Mouse (Mus musculus): ENCODE results near the gene Entpd3. TPM values are rescaled to one million over a fixed set of nuclear protein-coding genes. Genes with fewer than 3 reads are reported as not detected.

The Entpd3 gene
- polyA plus RNA-seq, 1 experiment from 2014 or later: not detected

- H3K9ac ChIP-seq (ENCODE audit: low read length): no peak overlapping the region
- H3K9me3 ChIP-seq (ENCODE audit: control insufficient read depth, low read length): peaks cover under 1% of the 10 kb centered on the region; the same call in 1 of the 2 replicates
- no peak for ATAC-seq (ENCODE audit: insufficient number of reproducible peaks, insufficient read depth, low FRiP score, low read depth)
- no peaks in the 10 kb centered on the region for H3K4me1 ChIP-seq (ENCODE audit: control insufficient read depth in 2 of 2, insufficient read depth in 2 of 2, low read length in 2 of 2)
- H3K27ac ChIP-seq (replicated peaks in 1 of 2; ENCODE audit: control insufficient read depth in 1 of 2, insufficient read depth in 1 of 2, low read depth in 2 of 2, low read length in 2 of 2): no peak overlapping the region
- 37% methylated on average over 10 of the region's 10 CpGs for WGBS
- H3K27me3 ChIP-seq (ENCODE audit: control insufficient read depth, insufficient read depth, low read length): no peaks in the 10 kb centered on the region
- no peak overlapping the region for H3K4me2 ChIP-seq (ENCODE audit: low read length)
- H3K4me3 ChIP-seq (ENCODE audit: control insufficient read depth in 1 of 2, insufficient read depth in 1 of 2, low read depth in 1 of 2, low read length in 2 of 2): no peak overlapping the region
- peaks cover 2% of the 10 kb centered on the region; the same call in 1 of the 2 replicates for H3K36me3 ChIP-seq (ENCODE audit: control insufficient read depth, insufficient read depth, low read length)
Observed at GRCm38 (mm10) chr9:120501191-120501902, 38.3 kb upstream of the Entpd3 start.

- 7% methylated on average over 8 of the region's 8 CpGs for whole genome bisulfite sequencing
Observed at GRCm38 (mm10) chr9:120502013-120502412, 37.6 kb upstream of the Entpd3 start.

GRCm38 (mm10) chr9:120504423-120504822 is 35.2 kb upstream of the Entpd3 start:
- no peak overlapping the region for H3K27ac ChIP-seq (replicated peaks in 1 of 2; ENCODE audit: control insufficient read depth in 1 of 2, insufficient read depth in 1 of 2, low read depth in 2 of 2, low read length in 2 of 2)
- H3K9ac ChIP-seq (ENCODE audit: low read length): no peak overlapping the region
- peaks cover 10% of the 10 kb centered on the region for H3K9me3 ChIP-seq (ENCODE audit: control insufficient read depth, low read length)
- no peak for ATAC-seq (ENCODE audit: insufficient number of reproducible peaks, insufficient read depth, low FRiP score, low read depth)
- H3K4me1 ChIP-seq (ENCODE audit: control insufficient read depth in 2 of 2, insufficient read depth in 2 of 2, low read length in 2 of 2): no peaks in the 10 kb centered on the region
- H3K27me3 ChIP-seq (ENCODE audit: control insufficient read depth, insufficient read depth, low read length): no peaks in the 10 kb centered on the region
- WGBS: 57% methylated on average over 2 of the region's 2 CpGs
- H3K4me3 ChIP-seq (ENCODE audit: control insufficient read depth in 1 of 2, insufficient read depth in 1 of 2, low read depth in 1 of 2, low read length in 2 of 2): no peak overlapping the region
- H3K4me2 ChIP-seq (ENCODE audit: low read length): no peak overlapping the region
- H3K36me3 ChIP-seq (ENCODE audit: control insufficient read depth, insufficient read depth, low read length): no peaks in the 10 kb centered on the region

More at GRCm38 (mm10) chr9:120502013-120502412, 37.6 kb upstream of the Entpd3 start:
- H3K4me2 ChIP-seq (ENCODE audit: low read length): peak overlapping the region; percentile 28; the same call in 1 of the 2 replicates
- no peaks in the 10 kb centered on the region for H3K27me3 ChIP-seq (ENCODE audit: control insufficient read depth, insufficient read depth, low read length)
- no peak for ATAC-seq (ENCODE audit: insufficient number of reproducible peaks, insufficient read depth, low FRiP score, low read depth)
- H3K9me3 ChIP-seq (ENCODE audit: control insufficient read depth, low read length): peaks cover 7% of the 10 kb centered on the region
- H3K9ac ChIP-seq (ENCODE audit: low read length): no peak overlapping the region
- H3K27ac ChIP-seq (replicated peaks in 1 of 2; ENCODE audit: control insufficient read depth in 1 of 2, insufficient read depth in 1 of 2, low read depth in 2 of 2, low read length in 2 of 2): no peak overlapping the region
- H3K4me3 ChIP-seq (ENCODE audit: control insufficient read depth in 1 of 2, insufficient read depth in 1 of 2, low read depth in 1 of 2, low read length in 2 of 2): no peak overlapping the region
- H3K4me1 ChIP-seq (ENCODE audit: control insufficient read depth in 2 of 2, insufficient read depth in 2 of 2, low read length in 2 of 2): no peaks in the 10 kb centered on the region
- no peaks in the 10 kb centered on the region for H3K36me3 ChIP-seq (ENCODE audit: control insufficient read depth, insufficient read depth, low read length)

- no peaks in the 10 kb centered on the region for H3K36me3 ChIP-seq (ENCODE audit: control insufficient read depth, insufficient read depth, low read length)
- no peaks in the 10 kb centered on the region for H3K27me3 ChIP-seq (ENCODE audit: control insufficient read depth, insufficient read depth, low read length)
- no peak overlapping the region for H3K27ac ChIP-seq (replicated peaks in 1 of 2; ENCODE audit: control insufficient read depth in 1 of 2, insufficient read depth in 1 of 2, low read depth in 2 of 2, low read length in 2 of 2)
- no peak overlapping the region for H3K4me3 ChIP-seq (ENCODE audit: control insufficient read depth in 1 of 2, insufficient read depth in 1 of 2, low read depth in 1 of 2, low read length in 2 of 2)
- H3K4me1 ChIP-seq (ENCODE audit: control insufficient read depth in 2 of 2, insufficient read depth in 2 of 2, low read length in 2 of 2): no peaks in the 10 kb centered on the region
- no peak for ATAC-seq (ENCODE audit: insufficient number of reproducible peaks, insufficient read depth, low FRiP score, low read depth)
- peaks cover 5% of the 10 kb centered on the region for H3K9me3 ChIP-seq (ENCODE audit: control insufficient read depth, low read length)
- H3K9ac ChIP-seq (ENCODE audit: low read length): no peak overlapping the region
- no peak overlapping the region for H3K4me2 ChIP-seq (ENCODE audit: low read length)
- 66% methylated on average over 3 of the region's 3 CpGs for WGBS
Observed at GRCm38 (mm10) chr9:120511781-120512180, 27.8 kb upstream of the Entpd3 start.

- ATAC-seq (ENCODE audit: insufficient number of reproducible peaks, insufficient read depth, low FRiP score, low read depth): no peak
- Histone ChIP-seq H3K27me3 (ENCODE audit: control insufficient read depth, insufficient read depth, low read length) (no peaks in the 10 kb centered on the region), H3K9ac (ENCODE audit: low read length) (no peak overlapping the region), H3K4me1 (ENCODE audit: control insufficient read depth in 2 of 2, insufficient read depth in 2 of 2, low read length in 2 of 2) (no peaks in the 10 kb centered on the region), H3K27ac (replicated peaks in 1 of 2; ENCODE audit: control insufficient read depth in 1 of 2, insufficient read depth in 1 of 2, low read depth in 2 of 2, low read length in 2 of 2) (no peak overlapping the region), H3K36me3 (ENCODE audit: control insufficient read depth, insufficient read depth, low read length) (no peaks in the 10 kb centered on the region), H3K4me2 (ENCODE audit: low read length) (no peak overlapping the region), H3K4me3 (ENCODE audit: control insufficient read depth in 1 of 2, insufficient read depth in 1 of 2, low read depth in 1 of 2, low read length in 2 of 2) (no peak overlapping the region), H3K9me3 (ENCODE audit: control insufficient read depth, low read length) (no peaks in the 10 kb centered on the region)
- WGBS: 67% methylated on average over 8 of the region's 8 CpGs
Observed at GRCm38 (mm10) chr9:120516720-120517119, 22.9 kb upstream of the Entpd3 start.

- no peaks in the 10 kb centered on the region for H3K9me3 ChIP-seq (ENCODE audit: control insufficient read depth, low read length)
- no peaks in the 10 kb centered on the region for H3K4me1 ChIP-seq (ENCODE audit: control insufficient read depth in 2 of 2, insufficient read depth in 2 of 2, low read length in 2 of 2)
- no peak for ATAC-seq (ENCODE audit: insufficient number of reproducible peaks, insufficient read depth, low FRiP score, low read depth)
- H3K27me3 ChIP-seq (ENCODE audit: control insufficient read depth, insufficient read depth, low read length): no peaks in the 10 kb centered on the region
- no peak overlapping the region for H3K4me2 ChIP-seq (ENCODE audit: low read length)
- H3K9ac ChIP-seq (ENCODE audit: low read length): no peak overlapping the region
- H3K4me3 ChIP-seq (ENCODE audit: control insufficient read depth in 1 of 2, insufficient read depth in 1 of 2, low read depth in 1 of 2, low read length in 2 of 2): no peak overlapping the region
- no peak overlapping the region for H3K27ac ChIP-seq (replicated peaks in 1 of 2; ENCODE audit: control insufficient read depth in 1 of 2, insufficient read depth in 1 of 2, low read depth in 2 of 2, low read length in 2 of 2)
- 77% methylated on average over 3 of the region's 3 CpGs for WGBS
- H3K36me3 ChIP-seq (ENCODE audit: control insufficient read depth, insufficient read depth, low read length): no peaks in the 10 kb centered on the region
Observed at GRCm38 (mm10) chr9:120518946-120519345, 20.7 kb upstream of the Entpd3 start.

- Histone ChIP-seq H3K4me1 (ENCODE audit: control insufficient read depth in 2 of 2, insufficient read depth in 2 of 2, low read length in 2 of 2) (no peaks in the 10 kb centered on the region), H3K4me3 (ENCODE audit: control insufficient read depth in 1 of 2, insufficient read depth in 1 of 2, low read depth in 1 of 2, low read length in 2 of 2) (no peak overlapping the region), H3K36me3 (ENCODE audit: control insufficient read depth, insufficient read depth, low read length) (no peaks in the 10 kb centered on the region), H3K9ac (ENCODE audit: low read length) (no peak overlapping the region), H3K4me2 (ENCODE audit: low read length) (no peak overlapping the region), H3K27me3 (ENCODE audit: control insufficient read depth, insufficient read depth, low read length) (no peaks in the 10 kb centered on the region), H3K27ac (replicated peaks in 1 of 2; ENCODE audit: control insufficient read depth in 1 of 2, insufficient read depth in 1 of 2, low read depth in 2 of 2, low read length in 2 of 2) (no peak overlapping the region), H3K9me3 (ENCODE audit: control insufficient read depth, low read length) (no peaks in the 10 kb centered on the region)
- ATAC-seq (ENCODE audit: insufficient number of reproducible peaks, insufficient read depth, low FRiP score, low read depth): no peak
- 64% methylated on average over 19 of the region's 19 CpGs for WGBS
Observed at GRCm38 (mm10) chr9:120519469-120520125, 20.0 kb upstream of the Entpd3 start.

Data from heart, embryonic 14.5 days (tissue).